Mouse (Mus musculus) urinary bladder, adult 18-20 months (tissue): ENCODE results near the gene Nap1l2.
"Not testable (repeated sequence)": the region's sequence is repeated elsewhere in the genome, so short reads cannot be mapped to it uniquely, and the experiment has no call there.

Experiments used
- DNase-seq, 2 experiments: peaks; one replicate each; pipeline ENCODE4 v3.0.0; 2022; ENCODE audit warnings: low spot score in 2 of 2, mixed read lengths in 2 of 2

Gene Nap1l2

DNA sequence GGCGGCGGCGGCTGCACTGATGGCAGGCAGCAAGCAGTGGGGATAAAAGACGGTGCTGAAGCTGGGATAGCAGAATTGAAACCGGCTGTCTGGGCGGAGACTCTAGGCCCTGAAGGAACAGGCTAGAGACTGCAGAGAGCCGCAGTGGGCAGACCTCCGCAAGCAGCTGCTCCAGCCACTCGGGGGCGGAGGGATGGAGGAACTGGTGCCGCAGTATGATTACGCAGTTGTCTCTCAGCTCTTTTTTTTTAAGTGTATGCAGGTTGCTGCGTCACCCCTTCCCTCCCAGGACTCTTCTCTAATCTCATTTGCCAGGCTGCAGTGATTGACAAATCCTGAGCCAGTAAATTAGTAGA, at the start of gene Nap1l2:
Gene Nap1l2, minus strand, starts transcription at position 210 of the 356 bp plus-strand sequence.
- DNase-seq = no peak

DNA sequence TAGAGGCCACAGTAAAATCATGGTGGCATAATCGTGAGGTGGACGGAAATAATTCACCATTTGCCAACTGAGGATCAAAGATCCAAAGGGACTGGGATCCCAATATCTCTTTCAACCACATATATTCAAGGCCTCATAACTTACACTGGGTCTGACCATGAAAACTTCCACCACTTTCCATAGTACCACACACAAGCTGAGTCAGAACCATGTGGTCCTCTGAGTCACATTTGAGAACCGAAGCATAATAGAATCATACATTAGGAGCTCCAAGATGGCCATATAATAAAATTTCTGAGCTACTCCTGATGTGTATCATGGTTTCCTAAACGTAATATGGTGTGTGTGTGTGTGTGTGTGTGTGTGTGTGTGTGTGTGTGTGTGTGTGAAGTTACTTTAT, 28.8 kb upstream of the Nap1l2 start:
- no peak for DNase-seq

DNA sequence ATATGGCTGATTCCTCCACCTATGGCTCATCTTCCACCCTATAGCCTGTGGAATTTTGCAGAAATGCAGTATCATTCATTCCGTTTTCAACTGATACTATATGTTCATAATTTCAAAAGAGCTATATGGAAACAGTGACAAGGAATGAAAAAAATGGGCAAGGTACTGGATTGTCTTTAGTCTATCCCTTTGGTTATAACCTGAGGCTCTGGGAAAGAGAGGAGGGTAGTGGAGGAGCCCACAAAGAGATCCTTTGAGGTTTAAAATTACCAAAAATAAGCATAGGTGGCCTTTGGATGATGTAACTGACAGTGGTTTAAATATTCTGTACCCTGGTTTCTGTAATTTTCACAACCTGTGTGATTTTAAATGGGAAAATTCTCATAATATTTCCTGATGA, 389 bp upstream of the Nap1l2 start:
- DNase-seq = no peak

DNA sequence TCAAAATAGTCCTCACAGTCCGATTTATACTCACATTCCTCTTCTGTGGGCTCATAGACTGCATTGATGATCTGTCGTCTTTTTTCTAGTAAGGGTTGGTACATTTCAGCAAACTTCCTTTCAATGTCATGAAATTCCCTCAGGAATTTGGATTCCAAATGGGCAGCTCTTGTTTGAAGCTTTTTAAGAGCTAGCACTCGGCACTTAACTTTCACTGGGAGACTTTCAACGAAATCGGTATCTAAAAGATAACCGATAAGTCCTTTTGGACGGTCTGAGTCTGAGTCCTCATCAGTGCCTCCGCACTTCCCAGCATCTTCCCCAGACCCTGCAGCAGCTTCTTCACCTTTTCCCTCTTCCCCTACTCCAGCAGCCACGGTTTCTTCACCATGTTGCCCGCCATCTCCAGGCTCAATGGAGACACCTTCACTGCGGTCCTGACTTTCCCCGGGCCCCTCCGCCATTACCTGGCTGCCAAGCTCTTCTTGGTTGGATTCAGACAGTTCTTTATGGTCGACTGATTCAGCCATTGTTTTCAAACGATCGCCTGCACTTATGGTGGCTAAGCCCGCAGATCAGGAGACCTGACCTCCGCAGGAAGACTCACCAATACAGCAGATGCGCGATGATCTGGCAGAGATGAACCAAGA, 534 bp downstream of the Nap1l2 start:
- DNase-seq = peak in 1 of 2 experiments; percentile 1

DNA sequence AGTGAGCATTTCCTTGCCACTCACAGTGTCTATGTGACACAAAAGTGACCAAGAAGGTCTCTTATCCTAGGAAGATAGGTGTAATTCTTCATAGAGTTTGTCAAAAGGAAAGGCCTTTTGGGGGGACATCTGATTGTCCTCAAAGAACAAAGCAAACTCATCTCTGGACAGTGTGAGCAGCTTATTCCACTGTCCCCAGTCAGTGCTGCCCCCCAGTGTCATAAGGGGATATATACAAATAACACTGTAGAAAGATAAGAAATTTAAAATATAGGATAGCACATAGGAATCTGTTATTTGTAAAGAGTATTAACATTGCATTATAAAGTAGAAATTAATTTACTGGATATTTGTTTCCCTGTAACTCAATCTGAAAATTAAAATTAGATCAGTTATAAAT, 2.9 kb downstream of the Nap1l2 start:
- no peak for DNase-seq

DNA sequence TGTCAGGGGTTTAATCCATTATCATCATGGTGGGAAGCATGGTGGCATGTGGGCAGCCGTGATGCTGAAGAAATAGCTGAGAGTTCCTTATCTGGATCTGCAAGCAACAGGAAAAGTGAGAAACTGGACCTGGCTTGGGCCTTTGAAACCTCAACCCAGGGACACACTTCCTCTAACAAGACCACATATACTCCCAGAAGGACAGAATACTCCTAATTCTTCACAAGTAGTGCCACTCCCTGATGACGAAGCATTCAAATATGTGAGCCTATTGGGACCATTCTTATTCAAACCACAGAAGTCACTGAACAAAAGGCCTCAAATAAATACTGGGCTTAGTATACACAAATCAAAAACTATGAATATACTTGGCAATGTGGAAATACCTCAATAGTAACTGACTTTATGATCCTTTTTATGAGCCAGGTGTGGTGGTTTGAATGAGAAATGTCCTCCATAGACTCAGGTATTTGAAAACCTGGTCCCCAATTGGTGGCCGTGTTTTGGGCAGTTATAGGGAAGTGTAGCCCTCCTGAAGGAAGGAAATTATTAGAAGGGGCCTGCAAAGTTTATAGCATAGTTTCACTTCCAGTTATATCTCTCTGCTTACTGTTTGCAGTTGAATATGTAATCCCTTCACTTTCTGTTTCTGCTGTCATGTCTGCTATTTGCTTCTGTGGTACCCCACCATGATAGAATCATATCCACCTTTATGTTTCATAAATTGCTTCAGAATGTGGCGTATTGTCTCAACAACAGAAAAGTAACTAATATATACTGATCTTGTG, 6.5 kb downstream of the Nap1l2 start:
- no peak for DNase-seq

DNA sequence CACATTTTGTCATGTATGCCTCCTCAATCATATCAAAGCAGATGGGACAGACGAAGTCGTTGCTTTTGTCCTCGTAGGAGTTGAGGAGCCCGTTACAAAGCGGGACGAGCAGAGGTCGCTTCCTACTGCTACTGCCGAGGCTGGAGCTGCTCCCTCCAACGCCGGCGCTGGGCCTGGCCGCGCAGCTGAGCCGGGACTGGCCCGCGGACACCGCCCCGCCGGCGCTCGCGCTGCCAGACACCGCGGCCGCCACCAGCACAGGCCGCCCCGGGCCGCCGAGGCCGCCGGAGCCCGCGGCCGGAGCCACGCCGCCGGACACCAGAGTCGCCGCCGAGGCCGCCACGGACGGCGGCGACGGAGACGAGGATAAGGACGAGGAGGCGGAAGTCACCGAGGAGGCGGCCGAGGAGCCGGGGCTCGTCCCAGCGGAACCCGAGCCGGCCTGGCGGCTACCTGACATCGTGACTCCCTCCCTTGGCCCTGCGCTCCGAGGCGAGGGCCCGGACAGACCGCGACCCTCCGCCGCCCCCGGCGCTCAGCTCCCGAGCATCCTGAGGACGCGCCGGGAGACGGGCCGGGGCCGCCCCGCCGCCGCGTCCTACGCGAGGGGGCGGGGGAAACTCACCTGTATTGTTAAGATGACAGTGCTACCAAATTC, 21.4 kb downstream of the Nap1l2 start:
- not testable (repeated sequence) for DNase-seq

DNA sequence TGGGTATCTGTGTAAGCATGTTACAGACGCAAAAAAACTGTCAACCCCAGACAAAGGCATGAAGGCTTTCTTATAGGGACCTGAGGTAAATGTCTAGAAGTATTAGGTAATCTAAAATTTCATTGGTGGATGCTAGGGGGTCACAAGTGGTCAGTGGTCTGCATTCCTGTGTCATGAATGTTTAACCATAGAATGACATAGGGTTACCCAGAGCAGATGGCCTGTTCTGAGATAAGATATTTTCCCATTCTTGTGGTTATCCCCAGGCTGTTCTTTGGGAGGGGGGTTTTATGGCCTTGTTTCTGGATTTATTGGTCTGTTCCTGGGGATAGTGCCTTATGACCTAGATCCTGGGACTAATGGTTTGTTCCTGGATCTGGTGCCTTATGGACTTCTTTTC, 30.3 kb downstream of the Nap1l2 start:
- no peak for DNase-seq

DNA sequence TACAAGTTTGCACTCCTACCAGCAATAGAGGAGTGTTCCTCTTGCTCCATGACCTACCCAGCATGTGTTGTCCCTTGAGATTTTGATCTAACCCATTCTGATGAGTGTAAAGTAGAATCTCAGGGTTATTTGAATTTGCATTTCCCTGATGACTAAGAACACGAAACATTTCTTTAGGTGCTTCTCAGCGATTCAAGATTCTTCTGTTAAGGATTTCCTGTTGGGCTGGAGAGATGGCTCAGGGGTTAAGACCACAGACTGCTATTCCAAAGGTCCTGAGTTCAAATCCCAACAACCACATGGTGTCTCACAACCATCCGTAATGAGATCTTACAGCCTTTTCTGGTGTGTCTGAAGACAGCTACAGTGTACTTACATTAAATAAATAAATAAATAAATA, 47.9 kb downstream of the Nap1l2 start:
- no peak for DNase-seq
